Mouse (Mus musculus): ENCODE measurements around the gene Ythdf2.

GRCm38 (mm10) chr4:132234710-132235109 is 22.6 kb upstream of the Ythdf2 start:
- TF ChIP-seq CTCF (IDR thresholded peaks at IDR 0.05; ENCODE audit: low read depth) (no peak), EP300 (IDR thresholded peaks at IDR 0.05; ENCODE audit: low read depth) (no peak)

Data from heart, postnatal 0 days (tissue).